Mouse (Mus musculus) lung, postnatal 0 days (tissue): ENCODE results near the gene Rnaseh2b.

ENCODE experiments used
- CTCF ChIP-seq: IDR thresholded peaks from 2 replicates; pipeline ENCODE4 v1.5.1; 2016; ENCODE audit warnings: antibody characterized with exemption, mild to moderate bottlenecking
- EP300 ChIP-seq: IDR thresholded peaks from 2 replicates; pipeline ENCODE4 v1.6.1; 2016; ENCODE audit warnings: antibody characterized with exemption, mild to moderate bottlenecking, control low read depth

GRCm38 (mm10) chr14:62389064-62389728 lies 96.8 kb downstream of the Rnaseh2b start:
- TF ChIP-seq EP300 (no peak), CTCF (no peak)
